Mouse (Mus musculus): ENCODE measurements at regions not wholly inside any gene's neighbourhood (a gene's known extent, or its start where the extent isn't known, plus 50 kb on each side); places are given as distances from the start of the nearest gene placed in this dataset.
"Not testable (repeated sequence)": the region's sequence is repeated elsewhere in the genome, so short reads cannot be mapped to it uniquely, and the experiment has no call there.

- no peak for DNase-seq
These were observed 288.0 kb downstream of the Sfmbt2 start for GRCm38 (mm10) chr2:10658317-10658716.

- DNase-seq: not testable (repeated sequence)
These were observed 297.6 kb downstream of the Sfmbt2 start for GRCm38 (mm10) chr2:10667915-10668314.

GRCm38 (mm10) chr2:10670423-10671298, 300.4 kb downstream of the Sfmbt2 start:
- DNase-seq: no peak

GRCm38 (mm10) chr2:10671299-10671632, 301.0 kb downstream of the Sfmbt2 start:
- DNase-seq: no peak

DNA sequence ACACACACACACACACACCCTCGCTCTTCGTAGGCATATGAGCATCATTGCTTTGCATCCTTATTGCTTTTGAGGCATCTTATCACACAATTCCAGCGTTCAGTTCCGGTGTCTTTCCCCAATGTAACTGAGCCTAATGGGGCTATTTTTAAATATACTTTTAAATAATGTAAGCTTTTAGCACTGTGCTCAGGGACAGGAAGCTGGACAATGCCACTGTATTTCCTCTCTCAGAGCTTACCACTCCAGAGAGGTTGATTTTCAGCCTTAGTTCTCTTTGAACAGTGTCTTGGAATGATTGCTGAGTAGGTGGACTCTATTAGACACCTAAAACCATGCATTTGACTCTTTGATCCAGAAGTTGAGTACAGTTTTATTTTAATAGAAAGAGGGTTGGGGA, 301.9 kb downstream of the Sfmbt2 start:
- no peak for DNase-seq

DNA sequence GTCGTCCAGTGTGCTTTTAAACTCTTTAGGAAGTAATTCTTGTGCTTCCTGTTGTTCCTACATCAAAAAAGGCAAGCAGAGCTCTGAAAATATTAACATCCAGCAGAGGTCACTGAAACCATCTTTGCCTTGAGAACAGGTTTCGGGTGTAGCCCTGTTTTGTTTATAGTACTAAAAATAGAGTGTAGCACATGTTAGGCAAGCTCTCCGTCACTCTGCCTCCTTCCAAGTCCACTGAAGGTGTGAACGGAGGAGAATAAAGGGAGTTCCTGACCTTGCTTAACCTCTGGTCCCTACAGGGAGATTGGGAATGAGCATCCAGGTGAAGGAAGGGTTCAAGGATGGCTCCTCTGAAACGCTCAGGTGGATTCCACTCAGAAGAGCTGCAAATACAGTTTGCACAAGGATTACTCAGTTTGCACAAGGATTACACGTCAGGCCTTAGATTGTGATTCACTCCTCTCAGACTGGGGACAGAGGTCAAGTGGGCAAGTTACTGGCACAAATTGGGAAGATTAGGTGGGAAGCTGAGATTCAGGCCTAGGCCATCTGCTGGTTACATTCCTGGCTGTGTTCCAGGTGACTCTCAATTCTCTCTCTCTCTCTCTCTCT, 304.5 kb downstream of the Sfmbt2 start:
- no peak for DNase-seq

GRCm38 (mm10) chr2:10701459-10701858, 331.1 kb downstream of the Sfmbt2 start:
- DNase-seq: no peak

GRCm38 (mm10) chr2:10718366-10718765, 348.1 kb downstream of the Sfmbt2 start:
- no peak for DNase-seq

DNA sequence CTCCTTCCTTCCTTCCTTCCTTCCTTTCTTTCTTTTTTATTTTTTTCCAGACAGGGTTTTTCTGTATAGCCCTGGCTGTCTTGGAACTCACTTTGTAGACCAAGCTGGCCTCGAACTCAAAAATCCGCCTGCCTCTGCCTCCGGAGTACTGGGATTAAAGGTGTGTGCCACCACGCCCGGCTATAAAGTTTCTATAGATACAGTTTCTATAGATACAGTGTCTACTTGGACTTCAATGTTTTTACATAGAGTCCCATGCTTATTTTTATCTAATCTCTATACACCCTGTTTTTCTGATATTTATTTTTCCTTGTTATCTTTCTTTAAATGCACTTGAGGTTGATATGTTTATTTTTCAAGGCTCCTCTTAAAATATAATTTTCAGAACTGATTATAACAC, 364.0 kb downstream of the Sfmbt2 start:
- DNase-seq: not testable (repeated sequence)

DNA sequence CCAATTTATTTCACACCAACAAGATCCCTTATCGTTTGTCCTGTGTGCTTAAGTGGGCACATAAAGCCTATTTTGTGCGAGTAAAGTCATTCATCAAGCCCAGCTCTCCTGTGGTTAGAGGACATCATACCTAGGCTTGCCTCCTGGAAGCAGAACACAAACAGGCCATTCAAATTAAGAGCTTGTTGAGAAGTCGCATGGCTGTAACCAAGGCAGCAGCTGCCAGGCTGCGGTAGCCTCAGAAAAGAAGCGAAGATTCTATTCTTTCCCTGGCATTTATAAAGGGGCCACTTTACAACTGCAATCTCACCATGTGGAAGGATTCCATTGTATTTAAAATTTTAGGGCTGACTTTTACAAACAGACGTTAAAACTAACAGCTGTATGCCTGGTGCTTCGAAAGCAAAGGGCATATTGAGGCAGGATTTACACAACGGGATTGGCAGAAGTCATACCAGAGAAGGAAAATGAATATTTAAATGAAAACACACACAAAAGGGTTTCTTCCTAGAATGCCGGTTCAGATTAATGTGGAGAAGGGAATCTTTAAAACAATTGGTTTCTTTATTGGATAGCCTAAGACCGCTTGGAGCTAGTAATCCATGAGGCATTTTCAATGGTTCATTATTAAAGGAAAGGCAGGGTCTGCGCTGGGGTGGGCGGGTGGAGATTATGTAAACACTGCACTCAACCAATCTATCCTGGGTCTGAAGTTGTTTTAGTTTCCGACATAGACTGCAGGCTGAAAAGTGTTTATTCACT, 366.6 kb downstream of the Sfmbt2 start:
- DNase-seq: no peak

DNA sequence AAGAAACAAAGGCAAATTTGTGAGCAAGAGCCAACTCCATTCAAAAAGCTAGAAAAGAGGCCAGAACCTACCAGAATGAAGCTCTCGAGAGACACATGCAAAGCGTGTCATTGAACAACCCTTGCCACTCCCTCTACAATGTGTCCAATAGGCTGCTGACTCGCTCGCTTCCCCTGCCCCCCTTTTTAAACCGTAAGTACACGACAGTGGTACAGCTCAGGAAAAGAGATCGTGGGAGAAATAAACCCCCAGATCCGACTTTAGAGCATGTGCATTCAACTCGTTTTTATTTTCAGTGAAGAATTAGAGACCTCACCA, 367.1 kb downstream of the Sfmbt2 start:
- DNase-seq: no peak

GRCm38 (mm10) chr2:10745127-10745526, 374.8 kb downstream of the Sfmbt2 start:
- no peak for DNase-seq

- no peak for DNase-seq
These were observed 385.1 kb downstream of the Sfmbt2 start for GRCm38 (mm10) chr2:10755375-10755774.

- DNase-seq: no peak
These were observed 387.0 kb downstream of the Sfmbt2 start for GRCm38 (mm10) chr2:10757202-10757840.

DNA sequence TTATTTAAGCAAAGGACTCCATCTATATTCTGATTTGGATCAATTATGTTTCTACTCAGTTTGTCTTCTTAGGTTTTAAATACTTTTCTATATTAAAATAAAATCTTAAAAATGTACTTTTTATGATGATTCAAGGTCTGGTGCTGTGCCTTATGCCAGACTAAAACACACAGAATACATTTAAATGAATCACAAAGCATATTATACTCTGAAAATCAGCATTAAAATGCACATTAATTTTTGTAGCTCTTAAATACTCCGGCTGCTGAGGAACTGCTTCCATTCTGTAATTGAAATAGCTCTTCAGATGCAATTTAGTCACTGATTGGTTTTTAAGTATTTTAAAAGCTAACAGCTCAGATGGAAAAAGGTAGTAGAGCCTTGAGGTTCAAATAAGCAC, 387.6 kb downstream of the Sfmbt2 start:
- DNase-seq: no peak

DNA sequence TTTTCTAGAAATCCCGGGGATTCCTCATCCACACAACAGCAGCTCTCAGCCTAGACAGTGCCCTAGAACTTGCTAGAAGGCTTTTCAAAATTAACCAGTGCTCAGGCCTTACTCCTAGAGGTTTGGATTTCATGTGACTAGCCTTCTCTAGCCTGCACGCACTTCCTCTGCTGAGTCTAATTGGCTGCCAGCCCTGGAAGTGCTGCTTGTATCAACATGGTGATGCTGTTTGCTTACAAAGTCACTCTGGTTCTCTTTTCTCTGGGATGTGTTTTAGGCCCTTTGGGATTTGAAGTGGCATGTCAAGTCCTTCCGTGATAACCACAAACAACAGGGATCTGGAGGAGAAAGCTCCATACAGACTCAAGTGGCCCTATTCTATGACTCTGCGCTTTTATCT, 391.9 kb downstream of the Sfmbt2 start:
- no peak for DNase-seq

- DNase-seq: no peak
These were observed 388.8 kb upstream of the Prkcq start for GRCm38 (mm10) chr2:10783071-10783470.

GRCm38 (mm10) chr2:10783594-10783993, 388.3 kb upstream of the Prkcq start:
- no peak for DNase-seq

DNA sequence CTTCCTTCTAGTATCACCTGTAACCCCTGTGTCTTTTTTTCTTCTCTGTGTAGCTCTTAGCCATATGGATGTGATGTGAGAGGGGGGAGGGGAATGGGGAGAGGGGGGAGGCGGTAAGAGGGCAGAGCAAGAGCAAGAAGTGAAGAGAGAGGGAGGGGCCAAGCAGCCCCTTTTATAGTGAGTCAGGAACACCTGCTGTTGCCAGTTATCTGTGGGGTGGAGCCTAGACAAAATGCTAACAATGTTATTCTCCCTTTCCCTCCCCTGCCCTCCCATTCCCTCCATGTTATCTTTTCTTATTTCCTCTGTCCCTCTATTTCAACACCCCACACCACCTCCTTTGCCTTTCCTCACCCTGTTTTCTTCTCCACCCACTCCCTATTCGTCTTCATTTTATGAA, 387.6 kb upstream of the Prkcq start:
- DNase-seq: no peak

GRCm38 (mm10) chr2:10785156-10785555, 386.8 kb upstream of the Prkcq start:
- peak in 1 of 2 experiments; percentile 18 for DNase-seq

GRCm38 (mm10) chr2:10788509-10788908, 383.4 kb upstream of the Prkcq start:
- DNase-seq: no peak

GRCm38 (mm10) chr2:10791233-10791632, 380.7 kb upstream of the Prkcq start:
- DNase-seq: no peak

- peak in 1 of 2 experiments; percentile 5 for DNase-seq
These were observed 355.5 kb upstream of the Prkcq start for GRCm38 (mm10) chr2:10816374-10816773.

Measured in kidney, postnatal 25 days (tissue).